Mouse (Mus musculus): Measurements from ENCODE around the gene Dap.

DNA sequence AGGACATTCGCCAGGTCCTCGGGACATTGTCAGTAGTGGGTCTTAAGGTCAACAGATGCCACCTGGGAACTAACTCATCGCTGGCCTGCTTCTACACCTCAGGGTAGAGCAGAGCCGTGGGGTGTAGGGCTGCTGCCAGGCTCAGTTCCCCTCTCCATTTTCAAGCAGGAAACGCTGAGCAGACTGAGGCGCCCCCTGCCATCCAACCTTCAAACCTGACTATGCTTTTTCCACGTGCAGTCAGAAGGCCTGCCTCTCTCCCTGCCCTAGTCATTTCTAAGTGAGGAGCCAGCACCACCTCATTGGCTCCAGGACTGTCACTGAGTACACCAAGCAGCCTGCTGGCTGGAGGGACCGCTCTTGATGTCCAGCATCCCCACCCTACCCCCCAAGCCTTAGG, 29.3 kb downstream of the Dap start:
- TF ChIP-seq POLR2A (IDR thresholded peaks at IDR 0.05; ENCODE audit: control insufficient read depth, extremely low read depth, insufficient read depth, low read length, poor library complexity) (no peak), CTCF (IDR thresholded peaks at IDR 0.05; ENCODE audit: borderline replicate concordance, control insufficient read depth, extremely low read depth, insufficient read depth, low read length, poor library complexity) (no peak)
